ENCODE assay signal across 16 mouse cellular contexts in the genomic region with DNA sequence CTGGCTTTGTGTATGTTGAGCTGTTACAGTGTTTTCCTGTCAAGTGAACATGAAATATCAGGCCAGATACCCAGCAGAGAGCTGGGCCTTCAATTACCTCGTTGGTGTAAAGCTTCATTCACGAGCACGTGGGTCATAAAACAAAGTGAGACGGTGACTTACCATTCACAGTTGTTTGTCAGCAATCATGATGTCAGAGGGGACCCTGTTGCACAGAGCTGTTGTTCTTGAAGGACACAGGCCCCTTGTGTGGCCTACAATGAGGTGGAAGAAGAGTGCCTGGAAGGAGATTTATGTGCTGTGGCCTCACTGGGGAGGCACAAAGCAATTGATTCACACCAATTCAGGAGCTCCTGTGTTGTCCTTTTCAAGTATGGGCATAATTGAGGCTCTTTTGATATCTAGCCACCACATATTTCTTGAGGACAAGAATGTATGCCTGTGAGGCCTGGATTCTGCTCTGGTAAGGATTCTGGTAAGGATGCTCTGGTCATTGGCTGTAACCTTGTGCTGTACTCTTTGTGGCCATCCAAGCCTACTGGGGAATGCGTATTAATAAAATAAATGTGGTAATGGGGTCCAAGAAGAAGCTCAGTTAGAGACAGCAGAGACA.
"Had no signal": no experiment of that assay in that cellular context is flagged by ENCODE, and none has a peak within 500 bp of the region (broad histone marks: within the 10 kb centered on the region; RNA-seq: fewer than 3 reads in every experiment).

No protein-coding gene starts in this region.

- H3K27me3 ChIP-seq: limb, embryonic 12.5 days; liver, embryonic 13.5 days; lung, embryonic 15.5 days; megakaryocyte, embryonic 14.5 days had no signal

- H3K4me3 ChIP-seq: layer of hippocampus, adult 2 months; limb, embryonic 12.5 days; liver, embryonic 13.5 days; lung, embryonic 15.5 days; megakaryocyte, embryonic 14.5 days; myocyte had no signal

- H3K9me3 ChIP-seq: limb, embryonic 12.5 days; liver, embryonic 13.5 days; lung, embryonic 15.5 days; megakaryocyte, embryonic 14.5 days had no signal

- H3K36me3 ChIP-seq: limb, embryonic 12.5 days; liver, embryonic 13.5 days; lung, embryonic 15.5 days had no signal

- H3K4me1 ChIP-seq: liver, embryonic 13.5 days; lung, embryonic 15.5 days; megakaryocyte, embryonic 14.5 days had no signal

- H3K27ac ChIP-seq: liver, embryonic 13.5 days; lung, embryonic 15.5 days; macrophage; stomach, postnatal 0 days had no signal

- ATAC-seq: liver, postnatal 0 days had no signal

- DNase-seq: kidney, adult 9 months; kidney, postnatal 10 days; kidney, postnatal 4 days; liver; liver, embryonic 13.5 days; liver, postnatal 0 days; lung, postnatal 14 days; midbrain, embryonic 14.5 days; thymus, postnatal 4 days had no signal

- H3K4me2 ChIP-seq: limb, embryonic 12.5 days; liver, embryonic 13.5 days; lung, embryonic 15.5 days had no signal

- H3K9ac ChIP-seq: limb, embryonic 12.5 days; liver, embryonic 13.5 days; liver, postnatal 0 days; lung, embryonic 15.5 days had no signal
